Mouse (Mus musculus): ENCODE measurements around the gene Abcd3.

The Abcd3 gene

DNA sequence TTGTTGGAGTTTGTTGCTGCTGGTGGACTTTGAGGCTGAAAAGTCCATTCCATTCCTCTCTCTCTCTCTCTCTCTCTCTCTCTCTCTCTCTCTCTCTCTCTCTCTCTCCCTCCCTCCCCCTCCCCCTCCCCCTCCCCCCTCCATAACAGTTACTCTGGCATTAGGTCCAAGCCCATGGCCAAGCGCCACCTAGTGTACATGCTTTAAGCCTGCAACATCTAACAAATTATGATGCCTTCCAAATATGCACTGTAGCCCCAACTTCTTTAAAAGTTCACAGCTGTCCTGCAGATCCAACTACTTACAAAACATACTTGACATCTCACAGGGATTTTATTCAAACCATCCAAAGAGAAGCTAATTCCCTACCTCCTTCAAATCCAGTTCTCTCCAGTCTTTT lies 77.6 kb downstream of the Abcd3 start:
- no peak for DNase-seq

- DNase-seq: peak; percentile 24 to 25
These were observed 78.9 kb downstream of the Abcd3 start for GRCm38 (mm10) chr3:121736025-121736744.

- no peak for DNase-seq
These were observed 79.6 kb downstream of the Abcd3 start for GRCm38 (mm10) chr3:121735542-121735941.

GRCm38 (mm10) chr3:121729678-121730077 lies 85.4 kb downstream of the Abcd3 start:
- DNase-seq: no peak

DNA sequence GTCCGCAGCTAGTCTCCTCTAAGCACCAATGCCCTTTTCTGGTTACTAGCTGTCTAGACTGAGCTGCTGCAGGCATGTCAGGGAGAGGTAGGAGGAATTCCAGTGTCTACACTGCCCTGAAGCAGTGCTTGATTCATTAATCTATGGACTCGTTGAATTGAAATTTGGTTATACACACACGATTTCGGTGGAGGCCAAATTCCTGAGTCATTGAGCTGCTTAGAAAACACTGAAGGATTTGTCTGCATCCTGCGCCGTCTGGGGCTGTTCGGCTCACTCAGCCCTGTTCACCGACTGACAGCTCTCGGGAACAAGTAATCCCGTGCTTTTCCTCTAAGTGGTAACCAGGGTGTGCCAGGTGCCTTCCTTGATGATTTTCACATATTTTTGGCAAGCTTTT lies 89.5 kb downstream of the Abcd3 start:
- no peak for DNase-seq

- no peak for DNase-seq
These were observed 90.5 kb downstream of the Abcd3 start for GRCm38 (mm10) chr3:121724553-121724952.

- DNase-seq: no peak
These were observed 91.1 kb downstream of the Abcd3 start for GRCm38 (mm10) chr3:121723968-121724524.

- peak; percentile 35 to 36 for DNase-seq
These were observed 91.9 kb downstream of the Abcd3 start, which contains the start of gene F3 for GRCm38 (mm10) chr3:121722971-121723844. Gene F3, plus strand, starts transcription at chr3:121723537.

- no peak for DNase-seq
These were observed 93.4 kb downstream of the Abcd3 start for GRCm38 (mm10) chr3:121721691-121722070.

GRCm38 (mm10) chr3:121720801-121721690 lies 94.1 kb downstream of the Abcd3 start:
- no peak for DNase-seq

GRCm38 (mm10) chr3:121719701-121720100 lies 95.4 kb downstream of the Abcd3 start:
- DNase-seq: no peak

DNA sequence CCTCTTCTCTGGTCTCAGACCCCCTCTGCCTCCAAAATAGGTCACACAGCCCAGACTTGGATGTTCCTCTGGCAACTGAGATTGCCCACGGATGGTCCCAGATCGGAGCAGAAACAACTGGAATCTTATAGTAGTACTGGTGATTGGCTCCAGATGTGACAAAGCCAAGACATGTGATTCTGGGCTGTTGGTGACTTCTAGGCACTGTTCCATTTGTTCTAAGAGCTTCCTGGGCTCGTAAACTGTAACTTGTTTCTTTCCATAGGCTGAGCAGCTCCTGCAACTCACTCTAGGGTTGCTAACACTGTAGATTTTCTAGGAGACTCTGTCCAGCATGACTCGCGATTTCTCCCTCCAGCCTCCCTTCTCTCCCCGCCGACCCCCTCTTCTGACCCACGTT lies 96.4 kb downstream of the Abcd3 start:
- DNase-seq: no peak

GRCm38 (mm10) chr3:121716480-121716879 lies 98.6 kb downstream of the Abcd3 start:
- DNase-seq: no peak

DNA sequence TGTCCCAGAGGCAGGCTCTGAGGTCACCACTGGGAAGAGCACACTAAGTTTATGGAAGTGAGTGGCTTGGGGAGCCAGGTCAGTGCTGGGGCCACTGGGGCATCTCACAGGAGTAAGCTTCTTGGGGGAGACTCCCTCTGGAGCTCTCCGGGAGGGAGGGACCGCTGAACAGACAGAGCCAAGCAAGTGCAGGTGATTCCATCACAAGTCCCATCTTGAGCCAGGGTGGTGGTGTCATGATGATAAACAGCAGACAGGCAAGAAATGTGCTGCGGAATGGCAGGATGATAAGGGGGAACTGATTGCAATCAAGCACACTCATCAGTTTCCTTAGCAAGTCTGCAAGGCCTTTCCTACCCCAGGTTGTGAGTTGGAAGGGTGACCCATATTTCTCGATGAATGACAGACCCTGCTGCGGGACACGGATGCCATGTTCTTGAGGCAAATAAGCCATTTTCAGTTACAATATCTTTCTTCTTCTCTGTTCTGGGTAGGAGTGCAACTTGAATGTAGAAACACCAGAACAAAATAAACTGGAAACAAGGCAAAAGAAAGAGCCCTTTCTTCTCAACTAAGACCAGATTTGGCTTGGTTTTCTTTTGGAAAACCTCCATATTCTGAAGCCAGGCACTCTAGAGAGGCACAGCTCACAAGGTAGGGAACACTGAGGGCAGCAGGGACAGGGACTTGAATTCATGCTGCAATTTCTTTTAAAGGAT lies 99.2 kb downstream of the Abcd3 start:
- no peak for DNase-seq

DNA sequence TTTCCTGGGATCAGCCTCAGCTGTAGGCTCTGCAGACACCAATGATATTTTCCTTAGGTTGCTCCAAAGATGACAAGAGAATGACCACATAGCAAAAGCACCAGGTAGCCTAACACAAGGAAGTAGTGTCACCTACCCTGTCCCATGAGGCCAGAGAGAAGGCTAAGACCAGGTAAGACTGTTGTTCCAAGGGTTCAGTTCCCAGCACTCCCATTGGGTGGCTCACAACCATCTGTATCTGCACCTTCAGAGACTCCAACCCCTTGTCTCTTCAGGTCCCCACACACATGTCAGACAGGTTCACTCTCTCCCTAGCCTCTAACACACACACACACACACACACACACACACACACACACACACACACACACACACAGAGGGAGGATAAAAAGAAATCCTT lies 99.8 kb downstream of the Abcd3 start:
- no peak for DNase-seq

GRCm38 (mm10) chr3:121714461-121714860 lies 100.6 kb downstream of the Abcd3 start:
- no peak for DNase-seq

- DNase-seq: no peak
These were observed 101.3 kb downstream of the Abcd3 start for GRCm38 (mm10) chr3:121713816-121714215.

- no peak for DNase-seq
These were observed 101.9 kb downstream of the Abcd3 start for GRCm38 (mm10) chr3:121713151-121713701.

GRCm38 (mm10) chr3:121712222-121712621 lies 102.9 kb downstream of the Abcd3 start:
- no peak for DNase-seq

- no peak for DNase-seq
These were observed 104.1 kb downstream of the Abcd3 start for GRCm38 (mm10) chr3:121710894-121711531.

Data from thymus, adult 18-20 months (tissue).